Mouse (Mus musculus) ovary, adult 18-20 months (tissue): ENCODE results near the gene Gm20870.
"Not testable (repeated sequence)": the region's sequence is repeated elsewhere in the genome, so short reads cannot be mapped to it uniquely, and the experiment has no call there.

ENCODE experiments used
- DNase-seq: peaks from one replicate; pipeline ENCODE4 v3.0.0; 2022; ENCODE audit warnings: low spot score, mixed read lengths

Gm20870 gene

GRCm38 (mm10) chrY:71691743-71692142 lies at the start of gene Gm20870:
Gm20870 (plus strand) TSS chrY:71692043.
- DNase-seq: not testable (repeated sequence)
